Mouse (Mus musculus): ENCODE measurements around the gene Gm19345. TPM values are rescaled to one million over a fixed set of nuclear protein-coding genes. Genes with fewer than 3 reads are reported as not detected.

Gm19345 gene
- polyA plus RNA-seq, 1 experiment: 0.05 TPM

DNA sequence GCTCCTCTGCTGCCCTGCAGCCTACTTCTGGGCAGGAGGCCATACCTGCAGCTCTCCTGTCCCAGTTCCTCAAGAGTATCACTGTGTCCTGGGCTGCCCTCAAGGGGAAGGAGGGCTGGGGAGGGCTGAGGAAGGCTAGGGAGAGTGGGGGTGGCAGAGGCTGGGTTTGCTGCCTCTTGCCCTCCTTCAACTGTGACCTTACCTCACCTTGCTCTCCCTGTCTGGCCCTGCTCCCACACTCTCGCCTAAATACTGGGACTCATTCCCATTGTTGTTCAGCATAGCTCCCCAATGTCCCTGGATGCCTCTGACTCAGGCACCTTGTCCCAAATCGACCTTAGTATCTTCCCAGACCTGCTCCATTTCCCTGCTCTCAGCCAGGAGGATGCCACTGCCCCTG is 12.4 kb downstream of the Gm19345 start:
- no peak overlapping the region for H3K4me2 ChIP-seq (ENCODE audit: low read depth)
- H3ac ChIP-seq (ENCODE audit: control insufficient read depth, insufficient read length): no peak overlapping the region
- H3K4me3 ChIP-seq: no peak overlapping the region
- no peaks in the 10 kb centered on the region for H3K36me3 ChIP-seq (ENCODE audit: control insufficient read depth, insufficient read depth)
- TF ChIP-seq MYOG (IDR thresholded peaks at IDR 0.05; ENCODE audit: control insufficient read depth in 1 of 3, insufficient read depth in 1 of 3, insufficient read length in 2 of 3, low read depth in 2 of 3): no peak
- TF ChIP-seq SRF (IDR thresholded peaks at IDR 0.05; ENCODE audit: control insufficient read depth, insufficient read length, low read depth): no peak
- no peak for TF ChIP-seq POLR2AphosphoS2 (IDR thresholded peaks at IDR 0.05; ENCODE audit: insufficient read length, low read depth)
- no peak for TF ChIP-seq TCF12 (IDR thresholded peaks at IDR 0.05; ENCODE audit: insufficient read depth, poor library complexity, severe bottlenecking)
- no peak for TF ChIP-seq POLR2A (IDR thresholded peaks at IDR 0.05; ENCODE audit: insufficient read length, low read depth)
- no peak for TF ChIP-seq TCF3 (IDR thresholded peaks at IDR 0.05; ENCODE audit: insufficient read length, low read depth)
- no peak for TF ChIP-seq MYOD1 (IDR thresholded peaks at IDR 0.05; ENCODE audit: control insufficient read depth in 1 of 3, insufficient read length in 2 of 3, low read depth in 2 of 3)
- no peak for TF ChIP-seq USF1 (IDR thresholded peaks at IDR 0.05; ENCODE audit: low read depth)
- TF ChIP-seq MAX (IDR thresholded peaks at IDR 0.05; ENCODE audit: low read depth): no peak
- no peak for TF ChIP-seq CEBPB (IDR thresholded peaks at IDR 0.05; ENCODE audit: insufficient read depth, poor library complexity, severe bottlenecking)
- TF ChIP-seq REST (IDR thresholded peaks at IDR 0.05; ENCODE audit: insufficient read depth, insufficient read length): no peak
- no peak for TF ChIP-seq E2F4 (IDR thresholded peaks at IDR 0.05; ENCODE audit: insufficient read depth)
- no peaks in the 10 kb centered on the region for H3K79me2 ChIP-seq (ENCODE audit: control insufficient read depth, insufficient read depth)
- peaks cover 7% of the 10 kb centered on the region for H3K27me3 ChIP-seq (ENCODE audit: control insufficient read depth, insufficient read depth, insufficient read length)

DNA sequence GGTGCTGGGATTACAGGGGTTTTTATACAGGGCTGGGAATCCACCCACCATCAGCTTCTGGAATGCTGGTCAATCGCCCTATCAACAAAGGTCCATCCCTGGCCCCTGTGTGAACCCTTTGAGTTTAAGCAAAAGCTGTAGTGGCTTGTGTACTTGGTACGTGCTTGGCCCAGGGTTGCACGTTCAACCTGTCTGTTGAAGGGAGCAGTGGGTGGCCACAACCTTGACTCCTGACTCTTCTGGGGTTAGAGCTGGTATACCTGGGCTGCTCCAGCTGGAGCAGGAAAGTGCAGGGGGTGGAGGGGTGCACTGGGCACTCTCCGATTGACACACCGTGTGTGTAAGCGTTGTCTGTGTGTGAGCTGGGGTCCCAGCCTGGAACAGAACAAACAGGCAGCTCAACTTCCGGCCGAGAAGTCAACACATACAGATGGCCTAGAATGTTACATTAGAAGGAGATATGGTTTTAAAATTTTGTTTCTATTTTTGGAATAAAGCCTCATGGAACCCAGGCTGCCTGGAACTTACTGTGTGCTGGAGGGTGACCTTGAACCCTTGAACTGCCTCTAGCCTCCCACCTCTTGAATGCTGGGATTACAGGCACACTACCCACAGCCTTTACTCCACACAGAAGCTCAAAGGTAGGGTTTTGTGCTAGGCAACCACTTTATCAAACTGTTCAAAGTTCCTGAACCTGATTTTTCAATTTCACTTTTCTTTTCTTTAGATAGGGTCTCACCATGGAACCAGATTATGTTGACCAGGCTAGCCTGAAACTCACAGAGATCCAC is 13.6 kb downstream of the Gm19345 start:
- Histone ChIP-seq H3K4me2 (ENCODE audit: low read depth) (no peak overlapping the region), H3K27me3 (ENCODE audit: control insufficient read depth, insufficient read depth, insufficient read length) (peaks cover 6% of the 10 kb centered on the region), H3K79me2 (ENCODE audit: control insufficient read depth, insufficient read depth) (no peaks in the 10 kb centered on the region), H3ac (ENCODE audit: control insufficient read depth, insufficient read length) (no peak overlapping the region), H3K36me3 (ENCODE audit: control insufficient read depth, insufficient read depth) (no peaks in the 10 kb centered on the region), H3K4me3 (no peak overlapping the region)
- TF ChIP-seq POLR2A (IDR thresholded peaks at IDR 0.05; ENCODE audit: insufficient read length, low read depth): no peak
- no peak for TF ChIP-seq POLR2AphosphoS2 (IDR thresholded peaks at IDR 0.05; ENCODE audit: insufficient read length, low read depth)
- no peak for TF ChIP-seq MYOG (IDR thresholded peaks at IDR 0.05; ENCODE audit: control insufficient read depth in 1 of 3, insufficient read depth in 1 of 3, insufficient read length in 2 of 3, low read depth in 2 of 3)
- TF ChIP-seq SRF (IDR thresholded peaks at IDR 0.05; ENCODE audit: control insufficient read depth, insufficient read length, low read depth): no peak
- no peak for TF ChIP-seq CEBPB (IDR thresholded peaks at IDR 0.05; ENCODE audit: insufficient read depth, poor library complexity, severe bottlenecking)
- TF ChIP-seq USF1 (IDR thresholded peaks at IDR 0.05; ENCODE audit: low read depth): no peak
- no peak for TF ChIP-seq MYOD1 (IDR thresholded peaks at IDR 0.05; ENCODE audit: control insufficient read depth in 1 of 3, insufficient read length in 2 of 3, low read depth in 2 of 3)
- no peak for TF ChIP-seq TCF12 (IDR thresholded peaks at IDR 0.05; ENCODE audit: insufficient read depth, poor library complexity, severe bottlenecking)
- no peak for TF ChIP-seq E2F4 (IDR thresholded peaks at IDR 0.05; ENCODE audit: insufficient read depth)
- TF ChIP-seq TCF3 (IDR thresholded peaks at IDR 0.05; ENCODE audit: insufficient read length, low read depth): no peak
- no peak for TF ChIP-seq REST (IDR thresholded peaks at IDR 0.05; ENCODE audit: insufficient read depth, insufficient read length)
- no peak for TF ChIP-seq MAX (IDR thresholded peaks at IDR 0.05; ENCODE audit: low read depth)

DNA sequence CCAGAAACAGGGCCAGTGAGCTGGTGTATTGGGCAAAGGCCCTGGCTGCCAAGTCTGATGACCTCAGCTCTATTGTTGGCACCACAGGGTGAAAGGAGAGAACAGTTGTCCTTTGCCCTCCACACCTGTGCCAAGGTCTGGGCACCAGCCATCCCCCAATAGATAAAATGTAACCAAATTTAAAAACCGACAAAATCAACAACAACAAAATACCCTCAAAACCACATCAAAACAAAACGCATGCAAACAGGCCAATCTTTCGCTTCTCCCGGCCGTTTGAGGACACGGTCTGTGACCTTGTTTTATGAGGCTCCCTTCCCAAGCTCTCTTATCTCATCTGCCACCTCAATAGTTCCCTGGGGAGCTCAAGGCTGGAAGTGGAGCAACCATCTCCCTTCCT is 14.7 kb downstream of the Gm19345 start:
- Histone ChIP-seq H3K27me3 (ENCODE audit: control insufficient read depth, insufficient read depth, insufficient read length) (no peaks in the 10 kb centered on the region), H3K4me3 (no peak overlapping the region), H3K36me3 (ENCODE audit: control insufficient read depth, insufficient read depth) (no peaks in the 10 kb centered on the region), H3ac (ENCODE audit: control insufficient read depth, insufficient read length) (no peak overlapping the region), H3K79me2 (ENCODE audit: control insufficient read depth, insufficient read depth) (no peaks in the 10 kb centered on the region), H3K4me2 (ENCODE audit: low read depth) (no peak overlapping the region)
- no peak for TF ChIP-seq REST (IDR thresholded peaks at IDR 0.05; ENCODE audit: insufficient read depth, insufficient read length)
- TF ChIP-seq MYOD1 (IDR thresholded peaks at IDR 0.05; ENCODE audit: control insufficient read depth in 1 of 3, insufficient read length in 2 of 3, low read depth in 2 of 3): peak in 2 of 3 experiments; percentile 15 to 65
- no peak for TF ChIP-seq TCF3 (IDR thresholded peaks at IDR 0.05; ENCODE audit: insufficient read length, low read depth)
- TF ChIP-seq E2F4 (IDR thresholded peaks at IDR 0.05; ENCODE audit: insufficient read depth): no peak
- no peak for TF ChIP-seq POLR2A (IDR thresholded peaks at IDR 0.05; ENCODE audit: insufficient read length, low read depth)
- TF ChIP-seq SRF (IDR thresholded peaks at IDR 0.05; ENCODE audit: control insufficient read depth, insufficient read length, low read depth): no peak
- TF ChIP-seq MYOG (IDR thresholded peaks at IDR 0.05; ENCODE audit: control insufficient read depth in 1 of 3, insufficient read depth in 1 of 3, insufficient read length in 2 of 3, low read depth in 2 of 3): peak in 2 of 3 experiments; percentile 21 to 51
- TF ChIP-seq TCF12 (IDR thresholded peaks at IDR 0.05; ENCODE audit: insufficient read depth, poor library complexity, severe bottlenecking): no peak

DNA sequence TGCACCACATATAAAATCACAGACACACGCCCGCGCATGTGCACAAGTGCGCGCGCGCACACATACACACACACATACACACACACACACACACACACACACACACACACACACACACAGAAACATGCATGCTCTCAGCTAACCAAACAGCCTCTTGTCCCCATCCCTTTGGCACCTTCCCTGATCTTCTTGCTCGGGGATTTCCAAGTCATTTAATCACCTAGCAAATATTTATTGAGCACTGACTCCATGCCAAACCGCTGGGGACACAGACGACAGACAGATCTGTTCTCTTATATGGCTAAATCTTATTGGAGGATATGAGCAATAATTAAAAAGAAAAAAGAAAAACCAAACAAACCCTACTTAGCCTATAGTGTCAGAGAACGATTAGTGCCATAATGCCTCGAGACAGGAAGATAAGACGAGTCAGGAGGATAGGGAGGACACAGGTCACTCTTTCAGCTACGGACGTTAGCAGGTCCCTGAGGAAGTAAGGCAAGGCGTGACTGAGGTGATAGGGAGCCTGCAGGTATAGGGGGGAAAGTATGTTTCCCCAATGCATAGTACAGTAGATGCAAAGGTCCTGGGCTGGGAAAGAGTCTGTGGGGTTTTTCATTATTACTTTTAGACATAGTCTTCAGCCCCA is 16.1 kb downstream of the Gm19345 start:
- no peak overlapping the region for H3ac ChIP-seq (ENCODE audit: control insufficient read depth, insufficient read length)
- no peak overlapping the region for H3K4me2 ChIP-seq (ENCODE audit: low read depth)
- H3K4me3 ChIP-seq: no peak overlapping the region
- H3K79me2 ChIP-seq (ENCODE audit: control insufficient read depth, insufficient read depth): no peaks in the 10 kb centered on the region
- no peaks in the 10 kb centered on the region for H3K27me3 ChIP-seq (ENCODE audit: control insufficient read depth, insufficient read depth, insufficient read length)
- no peaks in the 10 kb centered on the region for H3K36me3 ChIP-seq (ENCODE audit: control insufficient read depth, insufficient read depth)
- TF ChIP-seq E2F4 (IDR thresholded peaks at IDR 0.05; ENCODE audit: insufficient read depth) (no peak), MAX (IDR thresholded peaks at IDR 0.05; ENCODE audit: low read depth) (no peak), MYOG (IDR thresholded peaks at IDR 0.05; ENCODE audit: control insufficient read depth in 1 of 3, insufficient read depth in 1 of 3, insufficient read length in 2 of 3, low read depth in 2 of 3) (no peak), TCF3 (IDR thresholded peaks at IDR 0.05; ENCODE audit: insufficient read length, low read depth) (no peak), CEBPB (IDR thresholded peaks at IDR 0.05; ENCODE audit: insufficient read depth, poor library complexity, severe bottlenecking) (no peak), REST (IDR thresholded peaks at IDR 0.05; ENCODE audit: insufficient read depth, insufficient read length) (no peak), POLR2A (IDR thresholded peaks at IDR 0.05; ENCODE audit: insufficient read length, low read depth) (no peak), USF1 (IDR thresholded peaks at IDR 0.05; ENCODE audit: low read depth) (no peak), POLR2AphosphoS2 (IDR thresholded peaks at IDR 0.05; ENCODE audit: insufficient read length, low read depth) (no peak), TCF12 (IDR thresholded peaks at IDR 0.05; ENCODE audit: insufficient read depth, poor library complexity, severe bottlenecking) (no peak), SRF (IDR thresholded peaks at IDR 0.05; ENCODE audit: control insufficient read depth, insufficient read length, low read depth) (no peak), MYOD1 (IDR thresholded peaks at IDR 0.05; ENCODE audit: control insufficient read depth in 1 of 3, insufficient read length in 2 of 3, low read depth in 2 of 3) (no peak)

Measured in myocyte (in vitro differentiated cells).